27 mouse cellular contexts compared by ENCODE assay signal in genomic region chr5:100024403-100024802, GRCm38 (mm10). TPM values are rescaled to one million over a fixed set of nuclear protein-coding genes. Genes with fewer than 3 reads are reported as not detected.
DNase-seq lines count a peak whose midpoint lies in the region; ATAC-seq and TF ChIP-seq lines count a peak whose summit lies in the region.
"Had no signal": no experiment of that assay in that cellular context is flagged by ENCODE, and none has a peak within 500 bp of the region (broad histone marks: within the 10 kb centered on the region; RNA-seq: fewer than 3 reads in every experiment).

No protein-coding gene starts in this region.

- 0 out of 2 replicates have a peak, but pooled peaks have one; percentile 10 for ATAC-seq in hindbrain, postnatal 0 days
- ATAC-seq in hindbrain, embryonic 13.5 days (ENCODE audit: low FRiP score): no peak
- no peak for ATAC-seq in megakaryocyte, adult 5-6 weeks (ENCODE audit: poor library complexity, severe bottlenecking)
- ATAC-seq: forebrain, embryonic 14.5 days; midbrain, embryonic 15.5 days; Patski had no signal

- no peak overlapping the region for H3K27ac ChIP-seq in hindbrain, postnatal 0 days
- H3K27ac ChIP-seq in hindbrain, embryonic 13.5 days: no peak overlapping the region
- H3K27ac ChIP-seq: heart, embryonic 10.5 days; kidney, postnatal 0 days; limb, embryonic 10.5 days; limb, embryonic 15.5 days; liver, embryonic 13.5 days; midbrain, embryonic 10.5 days; midbrain, embryonic 15.5 days had no signal

- no peaks in the 10 kb centered on the region for H3K36me3 ChIP-seq in hindbrain, postnatal 0 days (ENCODE audit: insufficient read depth, low read length)
- H3K36me3 ChIP-seq in hindbrain, embryonic 13.5 days: no peaks in the 10 kb centered on the region
- H3K36me3 ChIP-seq: heart, embryonic 10.5 days; limb, embryonic 10.5 days; limb, embryonic 15.5 days; liver, embryonic 13.5 days; midbrain, embryonic 10.5 days; midbrain, embryonic 15.5 days had no signal

- 60% methylated on average over 5 of the region's 5 CpGs for WGBS in hindbrain, postnatal 0 days
- WGBS in hindbrain, embryonic 13.5 days: 79% methylated on average over 5 of the region's 5 CpGs

- H3K9me3 ChIP-seq in hindbrain, postnatal 0 days (ENCODE audit: low read length): 0 out of 2 replicates have a peak, but pooled peaks cover 4% of the 10 kb centered on the region
- H3K9me3 ChIP-seq in hindbrain, embryonic 13.5 days: no peaks in the 10 kb centered on the region
- H3K9me3 ChIP-seq: limb, embryonic 10.5 days; limb, embryonic 15.5 days; liver, embryonic 13.5 days; midbrain, embryonic 10.5 days; midbrain, embryonic 15.5 days had no signal

- no peaks in the 10 kb centered on the region for H3K27me3 ChIP-seq in hindbrain, postnatal 0 days (ENCODE audit: insufficient read depth, low read length)
- H3K27me3 ChIP-seq in hindbrain, embryonic 13.5 days: no peaks in the 10 kb centered on the region
- H3K27me3 ChIP-seq: limb, embryonic 15.5 days; liver, embryonic 13.5 days; midbrain, embryonic 15.5 days; Patski had no signal

- H3K4me3 ChIP-seq in hindbrain, postnatal 0 days (ENCODE audit: low read length): no peak overlapping the region
- H3K4me3 ChIP-seq in hindbrain, embryonic 13.5 days: no peak overlapping the region
- H3K4me3 ChIP-seq: heart, embryonic 10.5 days; limb, embryonic 10.5 days; limb, embryonic 15.5 days; liver, embryonic 13.5 days; midbrain, embryonic 10.5 days; midbrain, embryonic 15.5 days had no signal

- DNase-seq in cerebellum, adult 18-20 months: peak; percentile 53 to 56
- no peak for DNase-seq in cerebellum, adult 11-12 months
- DNase-seq in hindbrain, postnatal 0 days (ENCODE audit: low spot score): no peak
- peak; percentile 63 to 76 for DNase-seq in cerebellum, postnatal 25 days
- no peak for DNase-seq in left cerebral cortex, postnatal 4 days
- DNase-seq: adrenal gland, postnatal 14 days; gastrocnemius, postnatal 14 days; kidney, adult 8-10 months; layer of hippocampus, postnatal 36 days; liver, embryonic 13.5 days; lung, adult 2 months; lung, postnatal 14 days; right cerebral cortex, adult 18-20 months; spleen, adult 18-20 months; thymus, adult 18-20 months; thymus, postnatal 25 days had no signal

- intact Hi-C loops in left cerebral cortex, postnatal 4 days (cut with DNase I): no loop called here

- no peak for TF ChIP-seq CTCF in hindbrain, postnatal 0 days (IDR thresholded peaks at IDR 0.05; ENCODE audit: low read depth)

- H3K9ac ChIP-seq in hindbrain, postnatal 0 days (replicated peaks; ENCODE audit: low read length): no peak overlapping the region
- no peak overlapping the region for H3K9ac ChIP-seq in hindbrain, embryonic 13.5 days
- H3K9ac ChIP-seq: limb, embryonic 15.5 days; liver, embryonic 13.5 days; midbrain, embryonic 15.5 days had no signal

- H3K4me1 ChIP-seq in hindbrain, postnatal 0 days (ENCODE audit: insufficient read depth, low read length): no peaks in the 10 kb centered on the region
- no peaks in the 10 kb centered on the region for H3K4me1 ChIP-seq in hindbrain, embryonic 13.5 days (replicated peaks)
- H3K4me1 ChIP-seq: heart, embryonic 10.5 days; limb, embryonic 10.5 days; limb, embryonic 15.5 days; midbrain, embryonic 10.5 days; midbrain, embryonic 15.5 days had no signal

- no peak overlapping the region for H3K4me2 ChIP-seq in hindbrain, postnatal 0 days (ENCODE audit: low read depth, low read length)
- H3K4me2 ChIP-seq in hindbrain, embryonic 13.5 days: no peak overlapping the region
- H3K4me2 ChIP-seq: limb, embryonic 15.5 days; liver, embryonic 13.5 days; midbrain, embryonic 15.5 days had no signal

RNA-seq across cellular contexts. Expression of gene Hnrnpdl, which starts 15.1 kb away (rescaled TPM):
- total RNA-seq in hindbrain, postnatal 0 days (2014; rRNA removed): 107 and 121 TPM in 2 replicates
- 184 and 193 TPM in 2 replicates for polyA plus RNA-seq in hindbrain, postnatal 0 days (2015; fragmentation: Nextera tagmentation; extraction: Ambion mirVana)
- 231 and 237 TPM in 2 replicates for polyA plus RNA-seq in hindbrain, embryonic 13.5 days (2015; fragmentation: Nextera tagmentation; extraction: Ambion mirVana)
- 196 and 214 TPM in 2 replicates for total RNA-seq in megakaryocyte, adult 5-6 weeks (2015)
- total RNA-seq in megakaryocyte, adult 5-6 weeks (2017): 356 and 360 TPM in 2 replicates
- 100 to 1,000 TPM; 259 to 272 TPM for total RNA-seq in left cerebral cortex, postnatal 4 days (2021)

RNA-seq across cellular contexts. Expression of gene Enoph1, which starts 15.4 kb away (rescaled TPM):
- total RNA-seq in hindbrain, postnatal 0 days (2014; rRNA removed): 41.6 and 55.6 TPM in 2 replicates
- polyA plus RNA-seq in hindbrain, postnatal 0 days (2015; fragmentation: Nextera tagmentation; extraction: Ambion mirVana): 48.6 and 49.0 TPM in 2 replicates
- 39.5 and 42.4 TPM in 2 replicates for polyA plus RNA-seq in hindbrain, embryonic 13.5 days (2015; fragmentation: Nextera tagmentation; extraction: Ambion mirVana)
- 32.5 and 35.1 TPM in 2 replicates for total RNA-seq in megakaryocyte, adult 5-6 weeks (2015)
- 35.4 and 36.5 TPM in 2 replicates for total RNA-seq in megakaryocyte, adult 5-6 weeks (2017)
- total RNA-seq in left cerebral cortex, postnatal 4 days (2021): 10 to 100 TPM; 53.3 to 54.6 TPM

RNA-seq across cellular contexts. Expression of gene 4930524J08Rik, which starts 45.5 kb away (rescaled TPM):
- total RNA-seq in hindbrain, postnatal 0 days (2014; rRNA removed): 0.52 and 1.2 TPM in 2 replicates
- polyA plus RNA-seq in hindbrain, postnatal 0 days (2015; fragmentation: Nextera tagmentation; extraction: Ambion mirVana): 3.8 and 4.0 TPM in 2 replicates
- 3.9 and 4.0 TPM in 2 replicates for polyA plus RNA-seq in hindbrain, embryonic 13.5 days (2015; fragmentation: Nextera tagmentation; extraction: Ambion mirVana)
- 0.51 and 2.3 TPM in 2 replicates for total RNA-seq in megakaryocyte, adult 5-6 weeks (2015)
- total RNA-seq in megakaryocyte, adult 5-6 weeks (2017): 0.44 and 1.7 TPM in 2 replicates
- total RNA-seq in left cerebral cortex, postnatal 4 days (2021): 1 to 10 TPM; 3.0 to 4.3 TPM
- total RNA-seq: neutrophil, adult 5-6 weeks had no signal

RNA-seq across cellular contexts. Expression of gene Hnrnpd, which starts 45.7 kb away (rescaled TPM):
- 28.6 and 30.2 TPM in 2 replicates for total RNA-seq in hindbrain, postnatal 0 days (2014; rRNA removed)
- polyA plus RNA-seq in hindbrain, postnatal 0 days (2015; fragmentation: Nextera tagmentation; extraction: Ambion mirVana): 95.9 and 103 TPM in 2 replicates
- 143 and 182 TPM in 2 replicates for polyA plus RNA-seq in hindbrain, embryonic 13.5 days (2015; fragmentation: Nextera tagmentation; extraction: Ambion mirVana)
- 268 and 281 TPM in 2 replicates for total RNA-seq in megakaryocyte, adult 5-6 weeks (2015)
- total RNA-seq in megakaryocyte, adult 5-6 weeks (2017): 99.0 and 176 TPM in 2 replicates
- total RNA-seq in left cerebral cortex, postnatal 4 days (2021): 100 to 1,000 TPM; 366 to 370 TPM

Comparison
In these comparisons a context has a peak if more than half of its experiments do, and no peak if none do; other contexts are left out.
1. DNase-seq: peak in cerebellum, adult 18-20 months (2 of 2) and cerebellum, postnatal 25 days (2 of 2); none in cerebellum, adult 11-12 months (single experiment), hindbrain, postnatal 0 days (single experiment) and left cerebral cortex, postnatal 4 days (single experiment).